Mouse (Mus musculus) intestine, embryonic 15.5 days (tissue): ENCODE results near the gene C4b. TPM values are rescaled to one million over a fixed set of nuclear protein-coding genes. Genes with fewer than 3 reads are reported as not detected.
A peak's percentile ranks its signal among the peaks of the same experiment; 100 is the strongest.
"Not testable (repeated sequence)": the region's sequence is repeated elsewhere in the genome, so short reads cannot be mapped to it uniquely, and the experiment has no call there.

ENCODE experiments used
- ATAC-seq: fragments of 200-750 bp; cut with Nextera tagmentation; 2 replicates; pipeline ENCODE4 v1.8.0; 2017; ENCODE audit warnings: moderate TSS enrichment, moderate library complexity
- H3K27ac ChIP-seq: fragments of 300-500 bp; sonication (generic); 2 replicates; pipeline ENCODE4 v1.5.1; 2015; ENCODE audit warnings: mild to moderate bottlenecking, inconsistent platforms
- H3K27me3 ChIP-seq: fragments of 300-500 bp; sonication (generic); replicated peaks from 2 replicates; pipeline ENCODE4 v1.6.1; 2015; ENCODE audit warnings: inconsistent platforms
- H3K36me3 ChIP-seq: fragments of 300-500 bp; sonication (generic); 2 replicates; pipeline ENCODE4 v1.6.1; 2015; ENCODE audit warnings: inconsistent platforms
- H3K4me1 ChIP-seq: fragments of 300-500 bp; sonication (generic); replicated peaks from 2 replicates; pipeline ENCODE4 v1.6.1; 2015; ENCODE audit warnings: inconsistent platforms
- H3K4me2 ChIP-seq: fragments of 300-500 bp; sonication (generic); replicated peaks from 2 replicates; pipeline ENCODE4 v1.6.1; 2015; ENCODE audit warnings: mild to moderate bottlenecking, inconsistent platforms
- H3K4me3 ChIP-seq: fragments of 300-500 bp; sonication (generic); replicated peaks from 2 replicates; pipeline ENCODE4 v1.5.1; 2015; ENCODE audit warnings: inconsistent platforms
- H3K9ac ChIP-seq: fragments of 300-500 bp; sonication (generic); 2 replicates; pipeline ENCODE4 v1.6.1; 2015; ENCODE audit warnings: inconsistent platforms
- H3K9me3 ChIP-seq: fragments of 300-500 bp; sonication (generic); 2 replicates; pipeline ENCODE4 v1.6.1; 2016; ENCODE audit warnings: inconsistent platforms
- WGBS: fragments of 180-500 bp; shearing (Covaris S2); methylation state at CpG from one replicate; pipeline ENCODE4 v1.1.7; 2015; 5-methylcytosine and 5-hydroxymethylcytosine counted together
- polyA plus RNA-seq: library from polyadenylated mRNA; unstranded; fragments of >200 nt; fragmentation: Nextera tagmentation; extraction: Ambion mirVana; gene quantifications from 2 replicates; pipeline ENCODE4 v1.2.1, GENCODE M21; 2015

The C4b gene
- polyA plus RNA-seq, 1 experiment from 2014 or later = 0.33 TPM

GRCm38 (mm10) chr17:34723066-34723465, 20.6 kb downstream of the C4b start:
- no peak for ATAC-seq
- Histone ChIP-seq H3K9ac (no peak overlapping the region), H3K36me3 (no peaks in the 10 kb centered on the region), H3K27ac (no peak overlapping the region), H3K4me3 (no peak overlapping the region), H3K27me3 (no peaks in the 10 kb centered on the region), H3K9me3 (no peaks in the 10 kb centered on the region), H3K4me2 (no peak overlapping the region), H3K4me1 (no peaks in the 10 kb centered on the region)
- 72% methylated on average over 4 of the region's 4 CpGs for WGBS

GRCm38 (mm10) chr17:34722238-34722637, 21.4 kb downstream of the C4b start:
- not testable (repeated sequence) for H3K4me2 ChIP-seq, H3K36me3 ChIP-seq, H3K27ac ChIP-seq, H3K9me3 ChIP-seq, ATAC-seq, H3K27me3 ChIP-seq, H3K9ac ChIP-seq, H3K4me3 ChIP-seq, H3K4me1 ChIP-seq
- 85% methylated on average over 3 of the region's 4 CpGs for WGBS

GRCm38 (mm10) chr17:34719886-34720285, 23.8 kb downstream of the C4b start:
- H3K27me3 ChIP-seq, H3K27ac ChIP-seq, H3K36me3 ChIP-seq, H3K4me1 ChIP-seq, H3K9me3 ChIP-seq, ATAC-seq, H3K4me2 ChIP-seq, H3K9ac ChIP-seq, H3K4me3 ChIP-seq: not testable (repeated sequence)
- WGBS = 66% methylated on average over 8 of the region's 8 CpGs

DNA sequence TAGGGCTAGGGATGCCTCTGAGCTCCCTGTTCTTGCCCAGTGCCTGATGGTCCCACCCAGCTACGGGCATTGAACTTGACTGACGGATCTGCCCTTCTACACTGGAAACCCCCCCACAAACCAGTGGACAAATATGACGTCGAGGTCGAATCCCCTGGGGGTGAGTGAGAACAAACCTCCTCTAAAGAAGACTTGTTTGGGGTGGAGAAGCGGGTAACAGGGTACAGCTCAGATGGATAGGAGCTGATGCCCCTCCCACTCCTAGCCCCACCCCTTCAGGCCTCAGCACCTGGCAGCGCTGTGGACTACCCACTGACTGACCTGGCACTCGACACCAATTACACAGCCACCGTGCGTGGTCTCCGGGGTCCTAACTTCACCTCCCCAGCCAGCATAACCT, 26.3 kb downstream of the C4b start:
- no peaks in the 10 kb centered on the region for H3K27me3 ChIP-seq
- no peak for ATAC-seq
- no peaks in the 10 kb centered on the region for H3K36me3 ChIP-seq
- WGBS = 78% methylated on average over 11 of the region's 11 CpGs
- H3K9ac ChIP-seq = no peak overlapping the region
- H3K9me3 ChIP-seq = no peaks in the 10 kb centered on the region
- no peak overlapping the region for H3K27ac ChIP-seq
- H3K4me2 ChIP-seq = no peak overlapping the region
- no peak overlapping the region for H3K4me3 ChIP-seq
- no peaks in the 10 kb centered on the region for H3K4me1 ChIP-seq

DNA sequence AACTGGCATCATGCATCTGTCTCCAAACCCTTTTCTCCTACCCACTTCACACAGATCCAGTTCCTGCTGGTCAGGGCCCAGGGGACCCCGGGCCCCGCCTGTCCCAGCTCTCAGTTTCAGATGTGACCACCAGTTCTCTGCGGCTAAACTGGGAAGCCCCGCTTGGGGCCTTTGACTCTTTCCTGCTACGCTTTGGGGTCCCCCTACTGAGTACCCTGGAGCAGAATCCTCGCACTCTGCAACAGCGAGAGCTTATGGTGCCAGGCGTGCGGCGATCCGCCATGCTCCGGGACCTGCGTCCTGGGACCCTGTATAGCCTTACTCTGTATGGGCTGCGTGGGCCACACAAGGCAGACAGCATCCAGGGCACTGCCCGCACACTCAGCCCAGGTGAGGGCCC, 27.4 kb downstream of the C4b start:
- H3K36me3 ChIP-seq = no peaks in the 10 kb centered on the region
- no peak overlapping the region for H3K4me3 ChIP-seq
- ATAC-seq = no peak
- no peak overlapping the region for H3K9ac ChIP-seq
- no peak overlapping the region for H3K4me2 ChIP-seq
- 89% methylated on average over 15 of the region's 15 CpGs for WGBS
- no peak overlapping the region for H3K27ac ChIP-seq
- H3K4me1 ChIP-seq = no peaks in the 10 kb centered on the region
- H3K9me3 ChIP-seq = no peaks in the 10 kb centered on the region
- H3K27me3 ChIP-seq = no peaks in the 10 kb centered on the region

DNA sequence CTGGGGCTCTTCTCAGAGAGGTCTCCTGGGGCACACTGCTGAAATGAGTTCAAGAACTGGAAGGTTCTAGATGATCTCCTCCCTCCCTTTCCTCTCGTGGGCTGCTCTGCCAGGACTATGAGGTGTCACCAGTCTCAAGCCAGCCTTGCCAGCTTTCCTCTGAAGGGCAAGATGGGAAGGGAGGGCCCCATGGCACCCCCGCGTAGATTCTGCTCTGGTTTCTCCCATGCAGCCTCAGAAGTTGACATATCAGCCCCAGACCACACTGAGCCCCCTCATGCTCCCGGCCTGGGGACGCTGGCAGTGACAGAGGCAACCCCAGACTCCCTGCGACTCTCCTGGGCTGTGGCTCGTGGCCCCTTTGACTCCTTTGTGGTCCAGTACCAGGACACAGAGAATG, 28.2 kb downstream of the C4b start:
- H3K9ac ChIP-seq, H3K27me3 ChIP-seq, H3K4me1 ChIP-seq, H3K27ac ChIP-seq, ATAC-seq, H3K4me2 ChIP-seq, H3K4me3 ChIP-seq, H3K36me3 ChIP-seq, H3K9me3 ChIP-seq: not testable (repeated sequence)
- whole genome bisulfite sequencing = 85% methylated on average over 6 of the region's 7 CpGs

DNA sequence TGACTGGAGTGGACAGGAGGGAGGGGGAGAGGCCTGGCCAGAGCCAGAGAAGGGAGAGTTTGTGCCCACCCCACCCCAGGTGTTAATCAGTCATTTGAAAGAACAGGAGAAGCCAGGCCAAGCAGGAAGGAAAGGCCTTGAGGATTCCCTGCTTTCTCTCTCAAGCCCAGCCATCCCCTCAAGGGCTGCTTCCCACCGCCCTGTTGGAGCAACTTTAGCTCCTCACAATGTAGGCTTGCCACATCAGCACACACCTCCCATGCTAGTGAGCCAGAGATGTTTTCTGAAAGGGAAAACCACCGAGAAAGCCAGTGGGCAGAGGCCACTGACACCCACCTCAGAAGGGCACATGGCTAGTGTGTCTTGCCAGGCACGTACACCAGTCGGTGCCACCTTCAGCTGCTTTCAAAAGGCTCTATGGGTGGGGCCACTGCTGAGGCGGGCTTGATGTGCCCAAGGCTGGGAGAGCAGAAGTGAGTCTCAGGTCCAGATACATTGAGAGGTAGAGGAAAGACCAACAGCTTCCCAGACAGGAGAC, 28.7 kb downstream of the C4b start:
- not testable (repeated sequence) for H3K9me3 ChIP-seq, H3K36me3 ChIP-seq, H3K4me1 ChIP-seq, H3K27me3 ChIP-seq, ATAC-seq, H3K9ac ChIP-seq, H3K4me3 ChIP-seq, H3K27ac ChIP-seq, H3K4me2 ChIP-seq
- WGBS = 78% methylated on average over 5 of the region's 5 CpGs

- not testable (repeated sequence) for H3K4me3 ChIP-seq, H3K27me3 ChIP-seq, H3K4me1 ChIP-seq, H3K27ac ChIP-seq, H3K9me3 ChIP-seq, H3K4me2 ChIP-seq, ATAC-seq, H3K9ac ChIP-seq, H3K36me3 ChIP-seq
- WGBS = 69% methylated on average over 9 of the region's 9 CpGs
Measured at GRCm38 (mm10) chr17:34714181-34714907, 29.3 kb downstream of the C4b start.

GRCm38 (mm10) chr17:34712951-34713350, 30.7 kb downstream of the C4b start:
- 45% methylated on average over 6 of the region's 6 CpGs for WGBS
- no peak overlapping the region for H3K4me2 ChIP-seq
- no peaks in the 10 kb centered on the region for H3K9me3 ChIP-seq
- H3K4me1 ChIP-seq = no peaks in the 10 kb centered on the region
- no peaks in the 10 kb centered on the region for H3K27me3 ChIP-seq
- H3K9ac ChIP-seq = no peak overlapping the region
- no peak overlapping the region for H3K27ac ChIP-seq
- ATAC-seq = peak; percentile 55; the same call in 1 of the 2 replicates
- H3K4me3 ChIP-seq = no peak overlapping the region
- H3K36me3 ChIP-seq = no peaks in the 10 kb centered on the region

DNA sequence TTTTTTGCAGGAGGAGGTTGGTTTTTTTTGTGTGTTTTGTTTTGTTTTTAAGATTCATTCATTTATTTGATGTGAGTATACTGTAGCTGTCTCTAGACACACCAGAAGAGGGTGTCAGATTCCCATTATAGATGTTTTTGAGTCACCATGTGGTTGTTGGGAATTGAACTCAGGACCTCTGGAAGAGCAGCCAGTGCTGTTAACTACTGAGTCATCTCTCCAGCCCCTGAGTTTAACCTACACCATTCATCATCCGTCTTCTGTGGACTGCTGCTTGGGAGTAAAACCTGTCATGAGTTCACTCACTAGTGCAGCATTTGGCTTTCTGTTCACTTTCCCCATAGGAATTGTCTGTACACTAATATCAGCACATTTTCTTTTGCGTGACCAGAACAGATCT, 37.2 kb downstream of the C4b start:
- not testable (repeated sequence) for H3K9me3 ChIP-seq, H3K36me3 ChIP-seq, H3K27ac ChIP-seq, H3K4me3 ChIP-seq, H3K4me1 ChIP-seq, ATAC-seq, H3K9ac ChIP-seq, H3K4me2 ChIP-seq, H3K27me3 ChIP-seq
- 84% methylated on average over 2 of the region's 2 CpGs for WGBS

- 69% methylated on average over 2 of the region's 2 CpGs for WGBS
- H3K27ac ChIP-seq = no peak overlapping the region
- H3K4me2 ChIP-seq = no peak overlapping the region
- H3K27me3 ChIP-seq = no peaks in the 10 kb centered on the region
- no peaks in the 10 kb centered on the region for H3K36me3 ChIP-seq
- no peak overlapping the region for H3K4me3 ChIP-seq
- no peaks in the 10 kb centered on the region for H3K4me1 ChIP-seq
- no peak for ATAC-seq
- H3K9ac ChIP-seq = no peak overlapping the region
- H3K9me3 ChIP-seq = no peaks in the 10 kb centered on the region
Measured at GRCm38 (mm10) chr17:34700671-34701071, 43.0 kb downstream of the C4b start.

GRCm38 (mm10) chr17:34699575-34700408, 43.9 kb downstream of the C4b start:
- ATAC-seq = no peak

More at GRCm38 (mm10) chr17:34699575-34700408, 43.9 kb downstream of the C4b start:
- Histone ChIP-seq H3K36me3 (no peaks in the 10 kb centered on the region), H3K4me1 (no peaks in the 10 kb centered on the region), H3K27me3 (no peaks in the 10 kb centered on the region), H3K9ac (no peak overlapping the region), H3K27ac (no peak overlapping the region), H3K4me2 (no peak overlapping the region), H3K4me3 (no peak overlapping the region), H3K9me3 (no peaks in the 10 kb centered on the region)
- WGBS = 52% methylated on average over 14 of the region's 14 CpGs
